Mouse (Mus musculus) brown adipose tissue, adult 24 weeks (tissue): ENCODE data around the gene Babam1. TPM values are rescaled to one million over a fixed set of nuclear protein-coding genes. Genes with fewer than 3 reads are reported as not detected.
A peak's percentile ranks its signal among the peaks of the same experiment; 100 is the strongest.

Experiments
- H3K27ac ChIP-seq: fragments of 200-500 bp; replicated peaks from 2 replicates; pipeline ENCODE4 v1.5.1; 2012; ENCODE audit warnings: low read depth, mild to moderate bottlenecking, low read length
- H3K4me1 ChIP-seq: fragments of 200-500 bp; 2 replicates; pipeline ENCODE4 v1.6.1; 2012; ENCODE audit warnings: low read length, mixed read lengths; ENCODE audit not compliant: control insufficient read depth, insufficient read depth, insufficient read length
- H3K4me3 ChIP-seq: fragments of 200-500 bp; 2 replicates; pipeline ENCODE4 v1.5.1; 2012; ENCODE audit warnings: low read depth, mild to moderate bottlenecking, low read length, moderate library complexity; ENCODE audit not compliant: insufficient read depth
- polyA plus RNA-seq: library from polyadenylated mRNA; stranded (reverse); fragments of >200 nt; gene quantifications from 2 replicates; pipeline ENCODE4 v1.2.4, GENCODE M21; 2012; ENCODE audit not compliant: missing spikeins, insufficient read depth, insufficient read length

Gene Babam1
- polyA plus RNA-seq, 1 experiment: 78.3 TPM

DNA sequence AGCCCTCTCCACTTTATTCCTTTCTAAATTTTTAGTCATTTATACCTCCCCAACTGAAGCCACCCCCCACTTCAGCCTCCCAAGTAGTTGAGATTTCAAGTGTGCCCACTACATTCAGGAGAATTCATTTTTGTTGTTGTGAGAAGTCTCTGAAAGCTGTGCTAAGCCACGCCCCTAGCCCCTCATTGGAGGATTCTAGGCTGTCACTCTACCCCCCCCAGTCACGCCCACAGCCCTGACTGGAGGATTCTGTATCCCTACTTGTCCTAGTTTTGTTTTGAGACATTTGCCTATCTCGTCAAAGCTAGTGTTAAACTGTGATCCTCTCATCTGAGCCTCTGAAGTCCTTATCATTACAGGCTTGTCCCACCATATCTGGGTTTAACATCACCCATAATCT is 3.8 kb upstream of the Babam1 start:
- Histone ChIP-seq H3K4me1 (peaks cover 11% of the 10 kb centered on the region), H3K4me3 (peak overlapping the region; percentile 72), H3K27ac (peak overlapping the region; percentile 32)

DNA sequence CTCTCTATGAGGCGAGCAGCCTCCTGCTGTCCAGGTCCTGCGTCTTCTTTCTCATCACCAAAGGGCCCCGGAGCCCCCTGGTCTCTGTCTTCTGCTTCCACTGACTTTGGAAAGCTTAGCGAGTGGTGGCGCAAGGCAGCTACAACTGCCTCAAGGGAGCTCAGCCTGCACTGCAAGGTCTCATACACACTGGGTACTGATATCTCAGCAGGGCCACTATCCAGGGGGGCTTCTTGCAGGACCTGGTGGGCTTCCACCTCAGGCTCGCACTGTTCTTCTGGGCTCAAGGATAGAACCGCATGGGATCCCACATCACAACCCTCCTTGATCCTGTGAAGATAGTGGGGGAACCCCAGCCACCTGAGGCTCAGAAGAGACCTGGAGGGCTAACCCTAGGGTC is 2.2 kb upstream of the Babam1 start:
- peak overlapping the region; percentile 72 for H3K4me3 ChIP-seq

DNA sequence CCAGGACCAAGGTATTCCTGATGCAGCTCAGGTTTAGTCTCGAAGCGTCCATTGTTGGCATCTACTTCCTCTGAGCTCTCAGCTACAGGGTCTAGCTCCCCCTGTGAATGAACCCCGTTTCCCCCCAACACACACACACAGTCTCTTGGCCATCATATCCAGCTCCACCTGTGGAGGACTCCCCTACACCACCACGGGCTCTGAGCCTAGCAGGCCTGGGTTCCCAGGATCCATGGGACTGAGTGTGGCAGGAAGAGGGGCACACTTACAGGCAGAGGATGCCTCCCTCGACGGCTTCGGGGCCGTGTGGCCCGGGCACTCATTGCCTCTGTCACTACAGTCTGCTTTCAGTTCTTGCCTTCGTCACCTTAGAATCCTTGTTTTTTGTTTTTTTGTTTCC is 1.6 kb upstream of the Babam1 start:
- Histone ChIP-seq H3K4me3 (peak overlapping the region; percentile 72), H3K4me1 (peaks cover 8% of the 10 kb centered on the region), H3K27ac (peak overlapping the region; percentile 100)

More for the DNA sequence above, 2.2 kb upstream of the Babam1 start:
- Histone ChIP-seq H3K4me1 (peaks cover 8% of the 10 kb centered on the region), H3K27ac (peak overlapping the region; percentile 100)

DNA sequence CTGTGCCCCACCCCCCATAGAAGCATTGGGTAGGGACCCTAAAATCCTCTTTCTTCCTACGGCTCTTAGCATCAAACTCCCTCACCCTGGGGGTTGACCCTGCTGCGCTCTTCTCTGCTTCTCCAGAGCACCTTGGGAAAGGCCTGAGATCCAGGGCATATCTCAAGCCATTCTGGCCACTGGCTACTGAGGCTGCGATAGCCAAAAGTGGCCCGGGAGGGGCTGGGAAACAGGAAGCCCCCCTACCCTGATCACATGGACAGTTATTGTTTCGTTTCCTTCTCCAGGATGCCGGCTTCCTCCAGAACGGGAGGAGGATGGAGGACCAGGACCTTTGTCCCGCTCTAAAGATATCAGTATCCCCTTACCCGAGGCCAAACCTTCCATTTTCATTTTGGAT is 1.0 kb upstream of the Babam1 start, which contains the start of gene Ushbp1:
Gene Ushbp1, minus strand, starts transcription at position 174 of the 400 bp plus-strand sequence.
- Histone ChIP-seq H3K4me3 (peak within 1 kb of the TSS; percentile 72), H3K4me1 (peaks cover 8% of the 10 kb centered on the region), H3K27ac (peak within 1 kb of the TSS; percentile 100)

DNA sequence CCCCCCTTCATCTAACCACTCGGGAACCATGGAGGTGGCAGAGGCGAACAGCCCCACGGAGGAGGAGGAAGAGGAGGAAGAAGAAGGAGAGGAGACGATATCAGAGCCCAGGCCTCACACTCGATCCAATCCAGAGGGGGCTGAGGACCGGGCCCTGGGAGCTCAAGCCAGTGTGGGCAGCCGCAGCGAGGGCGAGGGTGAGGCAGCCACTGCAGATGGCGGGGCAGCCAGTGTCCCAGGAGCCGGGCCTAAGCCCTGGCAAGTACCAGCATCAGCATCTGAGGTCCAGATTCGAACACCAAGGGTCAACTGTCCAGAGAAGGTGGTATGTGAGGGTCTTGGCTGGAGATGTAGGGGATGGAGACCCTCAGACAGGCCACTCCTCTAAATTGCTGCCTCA is 1.0 kb downstream of the Babam1 start:
- Histone ChIP-seq H3K4me1 (peaks cover 8% of the 10 kb centered on the region), H3K4me3 (peak overlapping the region; percentile 78), H3K27ac (no peak overlapping the region)

DNA sequence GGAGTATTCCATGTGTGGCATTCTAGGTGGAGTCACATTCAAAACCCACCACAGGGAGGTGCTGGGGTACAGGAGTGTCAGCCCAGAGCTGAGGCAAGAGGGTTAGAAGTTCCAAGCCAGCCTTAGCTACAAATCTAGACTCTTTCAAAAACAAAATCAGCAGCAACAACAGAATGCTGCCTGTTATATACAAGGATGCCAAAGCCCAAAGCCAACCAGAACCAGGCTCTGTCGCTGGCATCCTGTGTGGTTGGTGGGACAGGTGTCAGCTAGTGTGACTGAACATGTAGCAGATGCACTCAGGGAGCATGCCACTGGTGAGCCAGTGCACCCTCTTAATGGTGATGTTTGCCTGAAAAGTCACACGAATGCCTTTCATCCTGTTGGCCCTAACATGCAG is 4.2 kb downstream of the Babam1 start:
- no peak overlapping the region for H3K27ac ChIP-seq
- no peak overlapping the region for H3K4me3 ChIP-seq
- H3K4me1 ChIP-seq: peaks cover 8% of the 10 kb centered on the region

DNA sequence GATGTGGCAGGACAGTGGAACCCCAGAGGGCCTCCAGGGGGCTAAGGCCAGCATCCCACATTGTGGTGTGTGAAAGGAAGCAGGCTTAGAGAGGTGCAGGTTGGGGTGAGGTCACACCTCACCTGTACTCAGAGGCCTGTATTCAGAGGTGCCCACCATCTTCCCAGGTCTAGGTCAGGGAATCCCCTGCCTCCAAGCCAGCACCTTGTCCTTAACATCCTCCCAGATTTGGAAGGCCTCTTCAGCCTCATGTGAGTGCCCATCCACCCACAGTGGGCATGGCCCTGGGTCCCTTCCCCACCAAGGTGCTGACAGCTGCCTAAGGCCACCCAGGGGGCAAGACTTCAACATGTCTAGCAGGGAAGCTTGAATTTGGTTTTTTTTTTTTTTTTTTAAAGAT is 4.8 kb downstream of the Babam1 start:
- Histone ChIP-seq H3K4me3 (no peak overlapping the region), H3K4me1 (peaks cover 8% of the 10 kb centered on the region), H3K27ac (no peak overlapping the region)

DNA sequence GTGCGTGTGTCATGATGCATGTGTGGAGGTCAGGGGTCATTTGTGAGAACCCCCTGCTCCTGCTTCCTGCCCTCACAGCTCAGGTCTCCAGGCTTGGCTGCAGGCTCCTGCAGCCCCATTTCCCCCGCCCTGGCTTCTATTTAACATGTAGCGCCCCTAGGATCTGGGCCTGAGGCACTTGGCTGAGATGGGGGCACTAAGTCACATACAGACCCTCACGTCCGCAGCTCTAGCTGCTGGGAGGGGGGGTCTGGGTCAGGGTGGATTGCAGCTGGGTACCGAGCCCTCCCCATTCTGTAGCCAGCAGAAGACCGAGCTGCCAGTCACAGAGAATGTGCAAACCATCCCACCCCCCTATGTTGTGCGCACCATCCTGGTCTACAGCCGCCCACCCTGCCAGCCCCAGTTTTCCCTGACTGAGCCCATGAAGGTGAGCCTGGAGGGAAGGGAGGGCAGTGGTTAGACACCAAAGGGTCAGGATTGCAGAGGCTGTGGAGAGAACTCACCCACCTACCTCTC is 5.8 kb downstream of the Babam1 start:
- Histone ChIP-seq H3K4me1 (peaks cover 4% of the 10 kb centered on the region), H3K4me3 (no peak overlapping the region), H3K27ac (no peak overlapping the region)

DNA sequence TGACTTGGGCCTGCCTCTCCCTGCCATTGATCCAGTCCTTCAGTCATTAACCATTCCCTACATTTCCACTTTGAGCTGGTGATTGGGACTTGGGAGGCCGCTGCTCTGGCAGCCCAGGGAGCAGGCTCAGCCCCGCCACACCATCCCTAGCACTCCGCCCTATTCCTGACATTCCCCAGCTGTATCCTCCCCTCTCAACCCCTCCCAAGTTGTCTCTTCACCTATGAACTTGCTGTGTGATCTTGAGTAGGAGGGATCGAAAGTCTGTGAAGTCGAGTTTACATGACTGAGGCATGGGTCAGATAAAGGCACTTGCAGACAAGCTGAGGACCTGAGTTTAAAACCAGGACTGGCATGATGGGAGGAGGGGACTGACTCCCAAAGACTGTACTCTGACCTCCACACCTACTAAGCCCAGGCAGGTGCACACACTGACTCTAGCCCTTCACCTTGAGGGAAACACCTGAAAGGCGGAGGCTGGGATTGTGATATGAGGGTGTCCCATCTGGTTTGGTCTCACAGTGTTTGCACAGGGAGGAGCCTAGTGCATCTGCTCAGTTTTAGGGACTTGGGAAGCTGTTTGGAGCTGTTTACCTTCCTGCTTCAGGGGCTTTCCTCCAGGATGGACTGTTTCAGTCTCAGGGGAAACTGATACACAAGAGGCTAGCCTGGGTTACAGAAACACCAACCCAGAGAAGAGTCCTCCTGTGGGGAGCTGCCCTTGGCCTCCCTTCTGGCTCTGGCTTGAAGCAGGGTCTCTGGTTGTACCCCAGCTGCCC is 6.6 kb downstream of the Babam1 start:
- Histone ChIP-seq H3K27ac (no peak overlapping the region), H3K4me3 (no peak overlapping the region), H3K4me1 (no peaks in the 10 kb centered on the region; the same call in 1 of the 2 replicates)

DNA sequence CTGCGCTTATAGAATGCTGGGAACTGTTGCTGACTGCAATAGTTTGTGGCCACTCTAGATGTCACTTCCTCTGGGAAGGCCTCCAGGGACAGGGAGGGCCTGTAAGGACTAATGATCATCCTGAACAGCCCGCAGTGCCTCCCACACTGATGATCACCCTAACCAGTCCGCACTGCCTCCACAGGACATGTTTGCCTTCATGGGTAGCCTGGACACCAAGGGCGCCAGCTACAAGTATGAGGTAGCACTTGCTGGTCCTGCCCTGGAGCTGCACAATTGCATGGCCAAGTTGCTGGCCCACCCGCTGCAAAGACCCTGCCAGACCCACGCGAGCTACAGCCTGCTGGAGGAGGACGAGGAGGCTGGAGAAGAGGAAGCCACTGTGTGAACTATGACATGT is 7.3 kb downstream of the Babam1 start:
- no peak overlapping the region for H3K27ac ChIP-seq
- no peak overlapping the region for H3K4me3 ChIP-seq
- no peaks in the 10 kb centered on the region; the same call in 1 of the 2 replicates for H3K4me1 ChIP-seq

DNA sequence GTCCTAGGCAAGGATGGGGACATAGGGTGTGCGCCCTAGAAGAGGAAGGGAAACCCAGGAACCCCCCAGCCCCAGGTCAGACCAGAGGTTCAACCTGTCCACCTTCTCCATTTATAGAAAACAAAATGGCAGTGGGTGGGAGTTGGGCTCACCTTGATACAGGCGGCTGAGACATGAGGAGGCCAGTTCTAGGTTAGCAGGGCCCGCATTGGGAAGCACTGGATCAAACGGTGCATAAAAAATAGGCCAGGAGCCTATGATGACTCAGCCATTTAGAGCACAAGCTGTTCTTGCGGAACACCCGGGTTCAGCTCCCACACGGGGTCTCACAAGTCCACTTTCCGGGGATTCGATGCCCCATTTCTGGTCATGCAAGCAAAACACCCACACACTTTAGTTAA is 8.3 kb downstream of the Babam1 start:
- Histone ChIP-seq H3K27ac (no peak overlapping the region), H3K4me3 (no peak overlapping the region), H3K4me1 (no peaks in the 10 kb centered on the region; the same call in 1 of the 2 replicates)

DNA sequence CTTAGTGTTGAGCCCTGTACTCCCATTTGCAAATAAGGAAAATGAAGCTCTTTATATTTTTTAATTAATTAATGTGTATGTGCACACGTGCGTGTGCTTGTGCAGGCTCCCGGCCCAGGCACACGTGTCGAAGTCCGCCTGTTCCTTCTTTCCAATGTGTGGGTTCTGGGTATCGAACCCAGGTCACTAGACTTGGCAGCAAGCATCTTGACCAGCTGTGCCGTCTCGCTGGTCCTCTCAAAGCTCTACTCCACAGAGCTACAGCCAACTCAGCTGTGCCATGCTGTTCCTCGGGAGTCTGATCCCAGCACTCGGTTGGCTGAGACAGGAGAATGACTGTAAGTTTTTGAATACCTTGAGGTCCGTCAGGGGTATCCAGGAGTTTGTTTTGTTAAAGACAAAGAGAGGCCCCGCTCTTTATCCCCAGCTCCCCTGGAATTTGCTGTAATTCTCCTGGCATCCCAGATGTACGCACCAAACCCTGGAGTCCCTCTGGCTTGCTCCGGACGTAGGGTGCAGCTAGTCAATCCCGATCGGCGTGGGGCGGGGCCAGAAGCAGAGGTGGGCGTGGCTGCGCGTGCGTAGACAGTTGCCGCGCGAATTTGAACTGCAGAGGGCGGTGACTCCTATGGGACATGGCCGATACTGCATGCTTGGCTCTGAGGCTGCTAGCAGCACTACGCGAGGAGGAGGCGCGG is 8.9 kb downstream of the Babam1 start, which contains the start of gene Ankle1:
Gene Ankle1, plus strand, starts transcription at position 610 of the 698 bp plus-strand sequence.
- H3K27ac ChIP-seq: no peak within 1 kb of the TSS
- no peaks in the 10 kb centered on the region; the same call in 1 of the 2 replicates for H3K4me1 ChIP-seq
- peak within 1 kb of the TSS; percentile 40 for H3K4me3 ChIP-seq

DNA sequence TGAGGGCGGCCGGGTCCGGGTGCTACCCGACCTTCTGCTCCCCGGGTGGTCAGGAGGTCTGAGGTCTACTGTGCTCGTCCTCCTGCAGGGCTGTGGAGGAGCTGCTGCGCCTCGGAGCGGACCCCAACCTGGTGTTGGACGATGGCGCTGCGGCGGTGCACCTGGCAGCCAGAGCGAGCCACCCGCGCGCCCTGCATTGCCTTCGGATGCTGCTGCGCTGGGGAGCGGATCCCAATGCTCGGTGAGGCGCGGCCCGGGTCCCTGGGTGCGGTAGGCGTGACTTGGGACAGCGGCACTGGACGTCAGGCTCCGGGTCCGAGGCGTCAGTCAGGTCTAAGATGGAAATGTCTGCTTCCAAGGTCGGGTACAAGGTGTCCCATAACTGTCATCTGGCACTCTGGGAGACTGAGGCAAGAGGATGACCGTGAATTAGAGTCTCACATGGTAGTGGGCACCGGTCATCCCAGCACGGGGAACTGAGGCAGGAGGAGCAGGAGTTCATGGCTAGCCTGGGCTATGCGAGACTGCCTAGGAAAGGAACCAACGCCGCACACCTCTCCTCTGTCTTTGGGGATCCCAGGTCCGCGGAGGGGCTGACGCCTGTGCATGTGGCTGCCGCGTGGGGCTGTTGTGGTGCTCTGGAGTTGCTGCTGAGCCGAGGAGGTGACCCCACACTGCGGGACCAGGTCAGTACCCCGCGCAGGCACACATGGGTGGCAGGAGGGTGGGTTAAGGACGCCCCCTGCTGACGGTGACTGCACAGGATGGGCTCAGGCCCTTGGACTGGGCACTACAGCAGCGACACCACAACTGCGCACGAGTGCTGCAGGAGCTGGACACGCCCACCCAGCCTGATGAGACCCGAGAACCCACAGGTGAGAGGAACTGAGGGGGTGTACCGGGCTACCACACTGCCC is 9.7 kb downstream of the Babam1 start:
- H3K4me3 ChIP-seq: peak overlapping the region; percentile 39
- no peaks in the 10 kb centered on the region; the same call in 1 of the 2 replicates for H3K4me1 ChIP-seq
- H3K27ac ChIP-seq: no peak overlapping the region

DNA sequence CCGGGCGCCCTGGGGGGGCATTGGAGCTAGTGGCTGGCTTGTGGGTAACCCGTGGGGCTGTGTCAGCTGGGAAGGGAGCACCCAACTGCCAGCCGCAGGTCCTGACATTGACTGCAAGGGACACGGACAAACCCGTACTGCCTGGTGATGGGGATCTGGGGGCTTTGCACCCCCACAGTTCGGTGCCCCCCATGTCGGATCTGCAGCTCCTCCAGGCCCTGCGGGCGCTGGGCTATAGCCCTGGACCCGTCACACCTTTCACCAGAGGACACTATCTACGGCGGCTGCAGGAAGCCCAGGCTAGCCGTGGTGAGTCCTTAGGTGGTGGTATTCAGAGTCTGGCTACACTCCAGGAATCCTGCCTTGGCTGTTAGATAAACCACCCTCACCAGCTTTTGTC is 10.8 kb downstream of the Babam1 start:
- Histone ChIP-seq H3K27ac (no peak overlapping the region), H3K4me3 (no peak overlapping the region), H3K4me1 (no peaks in the 10 kb centered on the region; the same call in 1 of the 2 replicates)
